Mouse (Mus musculus) midbrain, embryonic 16.5 days (tissue): ENCODE measurements around the gene Dcaf7. TPM values are rescaled to one million over a fixed set of nuclear protein-coding genes. Genes with fewer than 3 reads are reported as not detected.

Experiments used
- ATAC-seq: fragments of 200-750 bp; cut with Nextera tagmentation; 2 replicates; pipeline ENCODE4 v1.8.0; 2017; ENCODE audit warnings: moderate TSS enrichment
- H3K27ac ChIP-seq: fragments of 300-500 bp; sonication (generic); 2 replicates; pipeline ENCODE4 v1.5.1; 2014; ENCODE audit warnings: mild to moderate bottlenecking, low read length, mixed read lengths
- H3K27me3 ChIP-seq: fragments of 300-500 bp; sonication (generic); 2 replicates; pipeline ENCODE4 v1.6.1; 2014; ENCODE audit warnings: low read depth, low read length, mixed read lengths; ENCODE audit not compliant: control insufficient read depth, insufficient read depth
- H3K36me3 ChIP-seq: fragments of 300-500 bp; sonication (generic); 2 replicates; pipeline ENCODE4 v1.6.1; 2014; ENCODE audit warnings: mild to moderate bottlenecking, low read length, moderate library complexity, mixed read lengths; ENCODE audit not compliant: control insufficient read depth, insufficient read depth
- H3K4me1 ChIP-seq: fragments of 300-500 bp; sonication (generic); 2 replicates; pipeline ENCODE4 v1.6.1; 2014; ENCODE audit warnings: mild to moderate bottlenecking, low read length, mixed read lengths; ENCODE audit not compliant: control insufficient read depth, insufficient read depth
- H3K4me2 ChIP-seq: fragments of 300-500 bp; sonication (generic); 2 replicates; pipeline ENCODE4 v1.6.1; 2014; ENCODE audit warnings: mild to moderate bottlenecking, low read length, mixed read lengths
- H3K4me3 ChIP-seq: fragments of 300-500 bp; sonication (generic); 2 replicates; pipeline ENCODE4 v1.5.1; 2014; ENCODE audit warnings: low read depth, mild to moderate bottlenecking, low read length, moderate library complexity, mixed read lengths
- H3K9ac ChIP-seq: fragments of 300-500 bp; sonication (generic); 2 replicates; pipeline ENCODE4 v1.6.1; 2014; ENCODE audit warnings: low read depth, low read length, mixed read lengths
- H3K9me3 ChIP-seq: fragments of 300-500 bp; sonication (generic); replicated peaks from 2 replicates; pipeline ENCODE4 v1.6.1; 2014; ENCODE audit warnings: mild to moderate bottlenecking, low read length, mixed read lengths; ENCODE audit not compliant: control insufficient read depth, poor library complexity, severe bottlenecking
- WGBS: fragments of 180-500 bp; shearing (Covaris S2); extraction: QIAGEN DNeasy Blood & Tissue Kit; methylation state at CpG from one replicate; pipeline ENCODE4 v1.1.7; 2014; 5-methylcytosine and 5-hydroxymethylcytosine counted together
- polyA plus RNA-seq: library from polyadenylated mRNA; unstranded; fragments of >200 nt; fragmentation: Nextera tagmentation; extraction: Ambion mirVana; gene quantifications from 2 replicates; pipeline ENCODE4 v1.2.1, GENCODE M21; 2015

The Dcaf7 gene
- polyA plus RNA-seq, 1 experiment from 2014 or later = 187 TPM

DNA sequence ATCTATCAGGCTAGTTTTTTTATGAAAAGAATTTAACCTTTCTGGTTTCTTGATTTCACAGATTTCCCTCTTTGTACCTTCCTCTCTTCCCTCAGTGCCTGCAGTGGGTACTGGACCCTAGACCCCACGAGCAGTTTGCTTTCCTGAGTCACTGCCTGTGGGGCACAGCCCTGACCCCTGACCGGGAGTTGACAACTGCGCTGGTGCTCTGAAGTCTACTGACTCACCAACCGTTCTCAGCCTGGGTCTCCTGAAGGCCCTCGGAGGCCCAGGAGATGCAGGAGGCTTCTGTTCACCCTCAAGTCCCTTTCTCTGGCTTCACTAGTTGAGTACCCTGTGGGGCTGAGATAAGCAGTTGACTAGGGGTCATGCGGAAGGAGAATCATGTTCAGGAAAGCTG is 18.7 kb downstream of the Dcaf7 start:
- Histone ChIP-seq H3K27me3 (no peaks in the 10 kb centered on the region), H3K9ac (no peak overlapping the region), H3K4me3 (no peak overlapping the region), H3K4me1 (no peaks in the 10 kb centered on the region), H3K36me3 (peaks cover 63% of the 10 kb centered on the region), H3K4me2 (no peak overlapping the region), H3K27ac (no peak overlapping the region), H3K9me3 (no peaks in the 10 kb centered on the region)
- no peak for ATAC-seq
- 90% methylated on average over 6 of the region's 6 CpGs for WGBS

DNA sequence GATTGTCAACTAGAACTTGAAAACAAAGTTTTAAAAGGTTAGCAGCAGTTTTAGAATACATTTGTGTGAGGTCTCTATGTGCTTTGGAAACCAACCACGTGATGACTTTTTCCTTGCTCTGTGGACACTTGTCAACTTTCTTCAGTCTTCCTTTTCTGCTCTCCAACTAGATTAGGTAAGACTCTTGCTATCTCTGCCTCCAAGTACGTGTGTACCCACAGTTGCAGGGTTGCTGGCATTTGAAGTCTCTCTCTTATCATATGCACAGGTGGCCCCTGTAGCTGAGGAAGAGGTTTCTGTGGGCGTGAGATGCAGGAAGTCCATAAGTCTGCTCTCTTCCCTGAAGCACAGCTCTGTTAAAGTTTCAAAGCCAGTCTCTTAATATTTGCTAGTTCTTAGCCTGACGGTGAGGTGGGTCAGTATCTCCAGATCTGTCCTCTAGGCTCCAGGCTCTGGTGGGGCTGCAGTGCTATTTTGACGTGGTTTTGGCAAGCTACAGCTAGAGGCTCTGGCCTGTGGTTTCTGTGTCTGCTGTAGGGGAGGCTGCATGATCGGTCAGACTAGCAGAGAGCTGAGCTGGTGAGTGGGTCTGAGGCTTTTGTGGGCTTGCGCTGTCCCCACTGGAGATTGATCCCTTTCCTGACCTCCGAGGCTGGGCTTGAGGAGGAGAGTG is 20.3 kb downstream of the Dcaf7 start:
- no peaks in the 10 kb centered on the region for H3K27me3 ChIP-seq
- no peak for ATAC-seq
- WGBS = 98% methylated on average over 8 of the region's 8 CpGs
- H3K27ac ChIP-seq = no peak overlapping the region
- no peak overlapping the region for H3K4me2 ChIP-seq
- peaks cover 50% of the 10 kb centered on the region for H3K36me3 ChIP-seq
- H3K9ac ChIP-seq = no peak overlapping the region
- H3K4me3 ChIP-seq = no peak overlapping the region
- H3K4me1 ChIP-seq = no peaks in the 10 kb centered on the region
- no peaks in the 10 kb centered on the region for H3K9me3 ChIP-seq

DNA sequence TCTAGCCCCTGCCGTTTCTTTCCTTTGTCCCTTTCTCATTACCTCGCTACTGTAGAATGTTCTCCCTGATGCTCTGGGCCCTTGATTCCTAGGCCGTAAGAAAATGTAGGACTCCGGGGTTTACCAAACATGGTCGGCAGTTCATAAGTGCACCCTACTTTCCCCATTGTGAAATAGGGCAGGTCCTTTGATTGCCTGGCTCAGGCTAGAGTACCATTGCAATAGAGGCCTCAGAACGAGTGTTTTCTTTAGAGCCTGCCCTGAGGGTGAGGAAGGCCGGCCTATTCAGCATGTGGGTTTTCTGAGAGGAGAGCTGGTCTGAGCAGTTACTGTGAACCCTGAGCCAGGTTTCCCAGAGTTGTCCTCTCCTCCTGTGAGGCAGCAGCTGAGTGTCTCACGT is 21.3 kb downstream of the Dcaf7 start:
- WGBS = 89% methylated on average over 8 of the region's 8 CpGs
- no peak for ATAC-seq

DNA sequence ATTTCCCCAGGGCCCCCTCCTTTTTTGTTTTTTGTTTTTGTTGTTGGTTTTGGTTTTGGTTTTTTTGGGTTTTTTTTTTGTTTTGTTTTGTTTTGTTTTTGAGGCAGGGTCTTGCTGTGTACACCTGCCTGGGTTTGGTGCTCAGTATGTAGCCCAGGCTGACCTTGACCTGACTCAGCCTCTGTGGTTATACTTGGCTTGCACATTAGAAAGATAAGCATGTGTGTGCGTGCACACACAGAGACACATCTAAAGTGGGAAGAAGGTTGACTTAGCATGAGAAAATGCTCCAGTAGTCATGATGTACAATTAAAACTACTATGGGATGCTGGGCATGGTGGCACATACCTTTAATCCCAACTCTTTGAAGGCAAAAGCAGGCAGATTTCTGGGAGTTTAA is 23.9 kb downstream of the Dcaf7 start:
- 91% methylated on average over 1 of the region's 1 CpGs for WGBS
- Histone ChIP-seq H3K4me3 (no peak overlapping the region), H3K27me3 (no peaks in the 10 kb centered on the region), H3K9me3 (no peaks in the 10 kb centered on the region), H3K36me3 (peaks cover 26% of the 10 kb centered on the region), H3K27ac (no peak overlapping the region), H3K9ac (no peak overlapping the region), H3K4me1 (0 out of 2 replicates have a peak, but pooled peaks cover 2% of the 10 kb centered on the region), H3K4me2 (no peak overlapping the region)
- no peak for ATAC-seq

More for the DNA sequence above, 21.3 kb downstream of the Dcaf7 start:
- no peaks in the 10 kb centered on the region for H3K9me3 ChIP-seq
- no peak overlapping the region for H3K4me3 ChIP-seq
- H3K4me2 ChIP-seq = no peak overlapping the region
- H3K27me3 ChIP-seq = no peaks in the 10 kb centered on the region
- no peak overlapping the region for H3K9ac ChIP-seq
- no peaks in the 10 kb centered on the region for H3K4me1 ChIP-seq
- peaks cover 48% of the 10 kb centered on the region for H3K36me3 ChIP-seq
- no peak overlapping the region for H3K27ac ChIP-seq

DNA sequence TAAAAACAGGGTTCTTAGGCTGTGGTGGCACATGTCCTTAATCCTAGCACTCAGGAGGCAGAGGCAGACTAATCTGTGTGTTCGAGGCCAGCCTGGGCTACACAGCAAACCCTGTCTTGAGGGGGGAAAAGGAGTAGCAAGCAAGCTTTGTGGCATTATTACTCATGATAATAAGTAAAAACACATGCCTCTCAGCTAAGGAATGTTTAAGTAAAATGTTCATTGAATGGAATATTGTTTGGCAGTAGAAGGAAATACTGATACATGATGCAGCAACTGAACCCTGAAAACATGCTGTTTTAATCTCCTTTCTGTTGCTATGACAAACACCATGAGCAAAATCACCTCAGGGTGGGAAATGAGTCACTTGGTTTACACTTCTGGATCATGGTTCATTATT is 24.6 kb downstream of the Dcaf7 start:
- 0 out of 2 replicates have a peak, but pooled peaks cover 2% of the 10 kb centered on the region for H3K4me1 ChIP-seq

DNA sequence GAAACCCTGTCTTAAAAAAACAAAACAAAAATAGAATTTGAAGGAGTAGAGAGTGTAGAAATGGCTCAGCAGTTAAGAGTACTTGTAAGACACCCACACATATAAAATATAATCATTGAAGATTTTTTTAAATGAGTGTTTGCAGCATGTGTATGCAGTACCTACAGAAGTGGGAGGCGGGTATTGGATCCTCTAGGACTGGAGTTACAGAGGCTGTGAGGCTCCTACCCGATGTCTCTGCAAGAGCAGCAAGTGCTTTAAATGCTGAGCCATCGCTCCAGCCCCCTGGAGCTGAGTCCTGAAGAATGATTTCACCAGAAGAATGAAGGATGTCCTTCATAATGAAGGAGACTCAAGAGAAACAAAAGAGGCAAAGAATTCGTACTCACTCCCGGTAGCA is 27.1 kb downstream of the Dcaf7 start:
- H3K27ac ChIP-seq = no peak overlapping the region
- no peak overlapping the region for H3K4me3 ChIP-seq
- H3K9ac ChIP-seq = no peak overlapping the region
- H3K27me3 ChIP-seq = no peaks in the 10 kb centered on the region
- no peak for ATAC-seq
- H3K36me3 ChIP-seq = no peaks in the 10 kb centered on the region
- H3K4me1 ChIP-seq = peaks cover 8% of the 10 kb centered on the region
- 81% methylated on average over 5 of the region's 5 CpGs for WGBS
- no peak overlapping the region for H3K4me2 ChIP-seq
- no peaks in the 10 kb centered on the region for H3K9me3 ChIP-seq

More for the DNA sequence above, 24.6 kb downstream of the Dcaf7 start:
- no peak overlapping the region for H3K4me3 ChIP-seq
- H3K9ac ChIP-seq = no peak overlapping the region
- H3K36me3 ChIP-seq = peaks cover 18% of the 10 kb centered on the region
- no peaks in the 10 kb centered on the region for H3K9me3 ChIP-seq
- no peak overlapping the region for H3K27ac ChIP-seq
- ATAC-seq = no peak
- no peak overlapping the region for H3K4me2 ChIP-seq
- H3K27me3 ChIP-seq = no peaks in the 10 kb centered on the region
- 85% methylated on average over 1 of the region's 1 CpGs for WGBS

DNA sequence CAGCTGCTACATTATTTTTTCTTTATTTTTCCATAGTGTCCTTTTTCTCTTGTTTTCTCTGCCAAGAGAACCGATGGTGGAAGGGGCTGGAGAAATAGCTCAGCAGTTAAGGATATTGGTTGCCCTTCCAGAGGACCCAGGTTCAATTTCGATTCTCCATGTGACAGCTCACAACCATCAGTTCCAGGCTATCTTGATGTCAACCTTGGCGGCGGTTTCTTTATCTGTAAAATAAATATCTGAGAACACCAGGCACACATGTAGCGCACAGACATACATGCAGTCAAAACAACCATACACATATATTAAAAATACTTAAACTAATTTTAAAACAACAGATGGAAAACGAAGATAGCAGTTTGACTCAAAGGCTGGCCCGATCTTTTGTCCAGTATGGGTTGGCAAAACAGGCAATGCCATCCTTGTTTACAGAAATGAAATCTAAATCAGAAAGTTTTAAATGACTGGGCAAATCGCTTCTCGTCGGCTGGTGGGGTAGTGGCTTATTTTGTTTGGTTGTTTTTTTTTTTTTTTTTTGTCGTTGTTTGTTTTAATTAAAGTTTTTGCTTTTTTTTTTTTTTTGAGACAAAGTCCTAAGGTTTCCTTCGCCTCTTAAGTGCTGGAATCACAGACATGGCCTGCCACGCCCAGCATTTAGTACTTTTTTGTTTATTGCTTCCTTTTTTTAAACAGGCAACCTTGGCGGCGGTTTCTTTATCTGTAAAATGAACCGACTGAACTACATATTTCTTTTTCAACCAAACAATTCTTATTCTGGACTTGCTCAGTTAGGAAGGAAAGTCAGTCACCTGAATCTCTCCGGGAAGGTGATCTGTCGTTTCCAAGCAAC is 28.6 kb downstream of the Dcaf7 start:
- H3K4me1 ChIP-seq = peaks cover 8% of the 10 kb centered on the region
- no peaks in the 10 kb centered on the region for H3K9me3 ChIP-seq
- 47% methylated on average over 18 of the region's 18 CpGs for WGBS
- ATAC-seq = no peak
- H3K36me3 ChIP-seq = no peaks in the 10 kb centered on the region
- peak overlapping the region; percentile 85 for H3K27ac ChIP-seq
- H3K4me2 ChIP-seq = peak overlapping the region; percentile 95
- peak overlapping the region; percentile 89; the same call in 1 of the 2 replicates for H3K9ac ChIP-seq
- peak overlapping the region; percentile 86 for H3K4me3 ChIP-seq
- no peaks in the 10 kb centered on the region for H3K27me3 ChIP-seq

DNA sequence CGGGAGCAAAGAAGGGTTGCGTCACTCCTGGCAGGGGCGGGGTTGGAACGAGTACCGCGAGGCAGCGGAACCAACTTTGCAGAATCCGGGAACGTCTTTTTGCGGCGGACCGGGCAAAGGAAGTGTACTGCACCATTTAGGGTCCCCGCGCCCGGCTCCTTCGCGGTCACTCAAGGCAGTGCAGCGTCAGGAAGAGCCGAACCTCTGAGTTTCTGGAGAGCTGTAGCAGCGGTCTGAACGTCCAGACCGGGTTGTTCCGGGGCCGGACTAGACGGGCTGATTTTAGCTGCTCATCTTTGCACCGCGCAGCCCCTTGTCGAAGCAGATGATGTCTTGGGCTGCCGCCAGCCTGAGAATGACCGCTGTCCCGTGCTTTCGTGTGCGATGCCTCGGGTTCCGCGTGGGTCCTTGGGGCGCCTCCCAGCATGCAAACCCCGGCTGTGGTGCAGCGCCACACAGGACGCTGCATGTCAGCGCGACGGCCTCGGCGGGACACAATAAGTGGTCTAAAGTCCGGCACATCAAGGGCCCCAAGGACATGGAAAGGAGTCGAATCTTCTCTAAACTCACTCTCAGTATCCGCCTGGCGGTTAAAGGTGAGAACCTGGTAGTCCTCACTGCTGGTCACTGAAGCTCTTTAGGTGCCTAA is 29.4 kb downstream of the Dcaf7 start, which contains the start of gene Taco1:
Gene Taco1, plus strand, starts transcription at position 139 of the 649 bp plus-strand sequence.
- no peaks in the 10 kb centered on the region for H3K9me3 ChIP-seq
- ATAC-seq = peak; percentile 97
- peak within 1 kb of the TSS; percentile 85 for H3K27ac ChIP-seq
- H3K4me1 ChIP-seq = peaks cover 8% of the 10 kb centered on the region
- under 1% methylated on average over 49 of the region's 49 CpGs for WGBS
- H3K4me3 ChIP-seq = peak within 1 kb of the TSS; percentile 86
- no peaks in the 10 kb centered on the region for H3K27me3 ChIP-seq
- no peaks in the 10 kb centered on the region for H3K36me3 ChIP-seq
- peak within 1 kb of the TSS; percentile 95 for H3K4me2 ChIP-seq
- H3K9ac ChIP-seq = peak within 1 kb of the TSS; percentile 89
